Mouse (Mus musculus) neural tube, embryonic 13.5 days (tissue): ENCODE measurements at regions not wholly inside any gene's neighbourhood (a gene's known extent, or its start where the extent isn't known, plus 50 kb on each side); places are given as distances from the start of the nearest gene placed in this dataset.

ENCODE experiments used
- ATAC-seq: fragments of 200-750 bp; cut with Nextera tagmentation; 2 replicates; pipeline ENCODE4 v1.8.0; 2017; ENCODE audit warnings: low read depth, mild to moderate bottlenecking, moderate TSS enrichment, moderate library complexity
- H3K27ac ChIP-seq: fragments of 300-500 bp; sonication (generic); replicated peaks from 2 replicates; pipeline ENCODE4 v1.5.1; 2015; ENCODE audit warnings: moderate library complexity, mild to moderate bottlenecking, inconsistent platforms
- H3K27me3 ChIP-seq: fragments of 300-500 bp; sonication (generic); 2 replicates; pipeline ENCODE4 v1.6.1; 2015; ENCODE audit warnings: mild to moderate bottlenecking, inconsistent platforms
- H3K36me3 ChIP-seq: fragments of 300-500 bp; sonication (generic); 2 replicates; pipeline ENCODE4 v1.6.1; 2015; ENCODE audit warnings: mild to moderate bottlenecking, inconsistent platforms
- H3K4me1 ChIP-seq: fragments of 300-500 bp; sonication (generic); replicated peaks from 2 replicates; pipeline ENCODE4 v1.6.1; 2015; ENCODE audit warnings: inconsistent platforms
- H3K4me2 ChIP-seq: fragments of 300-500 bp; sonication (generic); 2 replicates; pipeline ENCODE4 v1.6.1; 2015; ENCODE audit warnings: inconsistent platforms, mild to moderate bottlenecking, moderate library complexity
- H3K4me3 ChIP-seq: fragments of 300-500 bp; sonication (generic); 2 replicates; pipeline ENCODE4 v1.5.1; 2015; ENCODE audit warnings: mild to moderate bottlenecking, inconsistent platforms
- H3K9ac ChIP-seq: fragments of 300-500 bp; sonication (generic); 2 replicates; pipeline ENCODE4 v1.6.1; 2015; ENCODE audit warnings: moderate library complexity, mild to moderate bottlenecking, inconsistent platforms
- H3K9me3 ChIP-seq: fragments of 300-500 bp; sonication (generic); 2 replicates; pipeline ENCODE4 v1.6.1; 2016; ENCODE audit warnings: inconsistent platforms
- WGBS: fragments of 180-500 bp; shearing (Covaris S2); methylation state at CpG from one replicate; pipeline ENCODE4 v1.1.7; 2015; 5-methylcytosine and 5-hydroxymethylcytosine counted together

GRCm38 (mm10) chr1:88860871-88861589 is 159.0 kb upstream of the Arl4c start:
- no peaks in the 10 kb centered on the region for H3K36me3 ChIP-seq
- H3K27me3 ChIP-seq = no peaks in the 10 kb centered on the region
- H3K4me3 ChIP-seq = no peak overlapping the region
- no peak overlapping the region for H3K4me2 ChIP-seq
- H3K9me3 ChIP-seq = no peaks in the 10 kb centered on the region
- H3K4me1 ChIP-seq = no peaks in the 10 kb centered on the region
- no peak overlapping the region for H3K9ac ChIP-seq
- 67% methylated on average over 7 of the region's 7 CpGs for WGBS
- H3K27ac ChIP-seq = peak overlapping the region; percentile 23; the same call in 1 of the 2 replicates
- no peak for ATAC-seq

GRCm38 (mm10) chr1:88861590-88861935 is 159.5 kb upstream of the Arl4c start:
- Histone ChIP-seq H3K27ac (no peak overlapping the region), H3K4me1 (no peaks in the 10 kb centered on the region)
- ATAC-seq = no peak; the same call in 1 of the 2 replicates

GRCm38 (mm10) chr1:88865436-88865835 is 163.4 kb upstream of the Arl4c start:
- Histone ChIP-seq H3K4me3 (no peak overlapping the region), H3K4me2 (no peak overlapping the region), H3K27ac (no peak overlapping the region), H3K36me3 (no peaks in the 10 kb centered on the region), H3K9me3 (no peaks in the 10 kb centered on the region), H3K4me1 (peaks cover 13% of the 10 kb centered on the region), H3K27me3 (no peaks in the 10 kb centered on the region), H3K9ac (no peak overlapping the region)
- ATAC-seq = no peak
- 59% methylated on average over 6 of the region's 6 CpGs for WGBS

More at GRCm38 (mm10) chr1:88861590-88861935, 159.5 kb upstream of the Arl4c start:
- Histone ChIP-seq H3K4me2 (no peak overlapping the region), H3K36me3 (no peaks in the 10 kb centered on the region), H3K9ac (no peak overlapping the region), H3K9me3 (no peaks in the 10 kb centered on the region), H3K4me3 (no peak overlapping the region), H3K27me3 (no peaks in the 10 kb centered on the region)
- WGBS = 64% methylated on average over 4 of the region's 4 CpGs

GRCm38 (mm10) chr1:88866571-88866970 is 164.6 kb upstream of the Arl4c start:
- H3K27me3 ChIP-seq = no peaks in the 10 kb centered on the region
- H3K9me3 ChIP-seq = no peaks in the 10 kb centered on the region
- no peak overlapping the region for H3K9ac ChIP-seq
- no peaks in the 10 kb centered on the region for H3K36me3 ChIP-seq
- H3K4me1 ChIP-seq = peaks cover 13% of the 10 kb centered on the region
- WGBS = 90% methylated on average over 2 of the region's 2 CpGs
- H3K4me2 ChIP-seq = no peak overlapping the region
- H3K4me3 ChIP-seq = no peak overlapping the region
- H3K27ac ChIP-seq = no peak overlapping the region
- no peak for ATAC-seq

- no peak for ATAC-seq
- peaks cover 13% of the 10 kb centered on the region for H3K4me1 ChIP-seq
- no peak overlapping the region for H3K9ac ChIP-seq
- H3K4me2 ChIP-seq = no peak overlapping the region
- no peaks in the 10 kb centered on the region for H3K36me3 ChIP-seq
- no peaks in the 10 kb centered on the region for H3K9me3 ChIP-seq
- H3K27ac ChIP-seq = no peak overlapping the region
- 65% methylated on average over 3 of the region's 3 CpGs for WGBS
- H3K4me3 ChIP-seq = no peak overlapping the region
- H3K27me3 ChIP-seq = no peaks in the 10 kb centered on the region
Observed at GRCm38 (mm10) chr1:88867138-88867537, 165.1 kb upstream of the Arl4c start.

- H3K4me1 ChIP-seq = peaks cover 13% of the 10 kb centered on the region
- ATAC-seq = peak; percentile 65; the same call in 1 of the 2 replicates
- no peaks in the 10 kb centered on the region for H3K9me3 ChIP-seq
- no peak overlapping the region for H3K9ac ChIP-seq
- H3K36me3 ChIP-seq = no peaks in the 10 kb centered on the region
- H3K4me3 ChIP-seq = no peak overlapping the region
- no peak overlapping the region for H3K4me2 ChIP-seq
- H3K27me3 ChIP-seq = no peaks in the 10 kb centered on the region
- WGBS = 62% methylated on average over 4 of the region's 4 CpGs
- no peak overlapping the region for H3K27ac ChIP-seq
Observed at GRCm38 (mm10) chr1:88869885-88870284, 167.9 kb upstream of the Arl4c start.

- H3K36me3 ChIP-seq = no peaks in the 10 kb centered on the region
- no peak for ATAC-seq
Observed at GRCm38 (mm10) chr1:88875356-88875755, 173.3 kb upstream of the Arl4c start.

GRCm38 (mm10) chr1:88877441-88877840 is 175.4 kb upstream of the Arl4c start:
- 0 out of 2 replicates have a peak, but pooled peaks cover 4% of the 10 kb centered on the region for H3K4me1 ChIP-seq
- no peaks in the 10 kb centered on the region for H3K27me3 ChIP-seq
- no peak overlapping the region for H3K4me3 ChIP-seq
- WGBS = 91% methylated on average over 11 of the region's 11 CpGs
- H3K27ac ChIP-seq = no peak overlapping the region
- no peaks in the 10 kb centered on the region for H3K9me3 ChIP-seq
- no peak overlapping the region for H3K9ac ChIP-seq
- ATAC-seq = no peak
- H3K36me3 ChIP-seq = no peaks in the 10 kb centered on the region
- H3K4me2 ChIP-seq = no peak overlapping the region

More at GRCm38 (mm10) chr1:88875356-88875755, 173.3 kb upstream of the Arl4c start:
- Histone ChIP-seq H3K9me3 (no peaks in the 10 kb centered on the region), H3K4me1 (0 out of 2 replicates have a peak, but pooled peaks cover 4% of the 10 kb centered on the region), H3K4me3 (no peak overlapping the region), H3K4me2 (no peak overlapping the region), H3K9ac (no peak overlapping the region), H3K27ac (no peak overlapping the region), H3K27me3 (no peaks in the 10 kb centered on the region)
- WGBS = 41% methylated on average over 6 of the region's 6 CpGs

GRCm38 (mm10) chr1:88878831-88879230 is 176.8 kb upstream of the Arl4c start:
- Histone ChIP-seq H3K9me3 (no peaks in the 10 kb centered on the region), H3K4me1 (0 out of 2 replicates have a peak, but pooled peaks cover 4% of the 10 kb centered on the region), H3K27me3 (no peaks in the 10 kb centered on the region), H3K27ac (no peak overlapping the region), H3K9ac (no peak overlapping the region), H3K36me3 (no peaks in the 10 kb centered on the region), H3K4me3 (no peak overlapping the region), H3K4me2 (no peak overlapping the region)
- no peak for ATAC-seq
- WGBS = 65% methylated on average over 10 of the region's 10 CpGs

- Histone ChIP-seq H3K9me3 (no peaks in the 10 kb centered on the region), H3K9ac (no peak overlapping the region), H3K4me2 (no peak overlapping the region), H3K4me1 (0 out of 2 replicates have a peak, but pooled peaks cover 4% of the 10 kb centered on the region), H3K27me3 (no peaks in the 10 kb centered on the region), H3K4me3 (no peak overlapping the region), H3K36me3 (no peaks in the 10 kb centered on the region), H3K27ac (no peak overlapping the region)
- no peak for ATAC-seq
- WGBS = 76% methylated on average over 5 of the region's 5 CpGs
Observed at GRCm38 (mm10) chr1:88879367-88879766, 177.3 kb upstream of the Arl4c start.

GRCm38 (mm10) chr1:88891041-88891440 is 179.2 kb upstream of the Sh3bp4 start:
- no peak for ATAC-seq
- 83% methylated on average over 4 of the region's 4 CpGs for WGBS

GRCm38 (mm10) chr1:88902426-88902825 is 167.8 kb upstream of the Sh3bp4 start:
- no peaks in the 10 kb centered on the region for H3K27me3 ChIP-seq
- no peak overlapping the region for H3K4me2 ChIP-seq
- no peaks in the 10 kb centered on the region for H3K36me3 ChIP-seq
- H3K4me3 ChIP-seq = no peak overlapping the region
- ATAC-seq = no peak
- H3K9me3 ChIP-seq = no peaks in the 10 kb centered on the region
- WGBS = 87% methylated on average over 8 of the region's 8 CpGs
- H3K27ac ChIP-seq = no peak overlapping the region
- no peak overlapping the region for H3K9ac ChIP-seq
- H3K4me1 ChIP-seq = 0 out of 2 replicates have a peak, but pooled peaks cover under 1% of the 10 kb centered on the region

More at GRCm38 (mm10) chr1:88891041-88891440, 179.2 kb upstream of the Sh3bp4 start:
- Histone ChIP-seq H3K9me3 (no peaks in the 10 kb centered on the region), H3K27me3 (no peaks in the 10 kb centered on the region), H3K4me3 (no peak overlapping the region), H3K4me1 (no peaks in the 10 kb centered on the region), H3K4me2 (no peak overlapping the region), H3K9ac (no peak overlapping the region), H3K36me3 (no peaks in the 10 kb centered on the region), H3K27ac (no peak overlapping the region)
